ENCODE assay signal across 10 mouse cellular contexts in genomic region chr19:34270106-34270726, GRCm38 (mm10). TPM values are rescaled to one million over a fixed set of nuclear protein-coding genes. Genes with fewer than 3 reads are reported as not detected.
A peak's percentile ranks its signal among the peaks of the same experiment; 100 is the strongest.
DNase-seq lines count a peak whose midpoint lies in the region; ATAC-seq lines count a peak whose summit lies in the region.
"Had no signal": no experiment of that assay in that cellular context is flagged by ENCODE, and none has a peak within 500 bp of the region (broad histone marks: within the 10 kb centered on the region; RNA-seq: fewer than 3 reads in every experiment).

No protein-coding gene starts in this region.

- WGBS in heart, embryonic 10.5 days, result 78% methylated on average over 11 of the region's 11 CpGs
- 81% methylated on average over 11 of the region's 11 CpGs for WGBS in stomach, embryonic 16.5 days

- no peak overlapping the region for H3K4me3 ChIP-seq in heart, embryonic 10.5 days
- H3K4me3 ChIP-seq in stomach, embryonic 16.5 days (replicated peaks; ENCODE audit: low read length), result no peak overlapping the region
- H3K4me3 ChIP-seq: limb, embryonic 15.5 days had no signal

- H3K9ac ChIP-seq in stomach, embryonic 16.5 days (ENCODE audit: low read length), result no peak overlapping the region
- H3K9ac ChIP-seq: limb, embryonic 15.5 days had no signal

- H3K9me3 ChIP-seq in heart, embryonic 10.5 days, result no peaks in the 10 kb centered on the region
- no peaks in the 10 kb centered on the region for H3K9me3 ChIP-seq in stomach, embryonic 16.5 days (replicated peaks; ENCODE audit: control insufficient read depth, low read length)
- H3K9me3 ChIP-seq: limb, embryonic 15.5 days had no signal

- peaks cover 6% of the 10 kb centered on the region; the same call in 1 of the 2 replicates for H3K4me1 ChIP-seq in heart, embryonic 10.5 days
- no peaks in the 10 kb centered on the region; the same call in 1 of the 2 replicates for H3K4me1 ChIP-seq in stomach, embryonic 16.5 days (ENCODE audit: control insufficient read depth, insufficient read depth, low read length)
- H3K4me1 ChIP-seq: limb, embryonic 15.5 days had no signal

- DNase-seq in heart, postnatal 14 days, result peak; percentile 22 to 36
- no peak for DNase-seq in heart, embryonic 10.5 days (ENCODE audit: low spot score)
- peak; percentile 57 for DNase-seq in ZHBTc4 (ENCODE audit: low read depth, low spot score)
- DNase-seq in lung, postnatal 14 days, result peak; percentile 58
- no peak for DNase-seq in urinary bladder, adult 18-20 months (ENCODE audit: low spot score in 2 of 2)
- no peak for DNase-seq in thymus, adult 18-20 months
- DNase-seq in kidney, adult 18-20 months, result no peak

- intact Hi-C loops in heart, postnatal 14 days (cut with DNase I), result no loop called here

- H3K36me3 ChIP-seq in heart, embryonic 10.5 days, result no peaks in the 10 kb centered on the region
- H3K36me3 ChIP-seq in stomach, embryonic 16.5 days (ENCODE audit: control insufficient read depth, insufficient read depth, low read length), result no peaks in the 10 kb centered on the region
- H3K36me3 ChIP-seq: limb, embryonic 15.5 days had no signal

- H3K27me3 ChIP-seq in heart, embryonic 10.5 days (ENCODE audit: insufficient read depth, poor library complexity, severe bottlenecking), result no peaks in the 10 kb centered on the region
- no peaks in the 10 kb centered on the region for H3K27me3 ChIP-seq in stomach, embryonic 16.5 days (ENCODE audit: control insufficient read depth, insufficient read depth, low read length)
- H3K27me3 ChIP-seq: limb, embryonic 15.5 days had no signal

- H3K27ac ChIP-seq in heart, embryonic 10.5 days, result no peak overlapping the region
- H3K27ac ChIP-seq in stomach, embryonic 16.5 days (ENCODE audit: low read length), result no peak overlapping the region
- H3K27ac ChIP-seq: limb, embryonic 15.5 days had no signal

- peak; percentile 71; the same call in 1 of the 2 replicates for ATAC-seq in stomach, embryonic 16.5 days (ENCODE audit: insufficient read depth, low FRiP score)
- ATAC-seq: forebrain, embryonic 16.5 days had no signal

- H3K4me2 ChIP-seq in stomach, embryonic 16.5 days (ENCODE audit: low read depth, low read length), result no peak overlapping the region
- H3K4me2 ChIP-seq: limb, embryonic 15.5 days had no signal

RNA-seq across cellular contexts. Expression of gene Acta2, which starts 14.8 kb away (rescaled TPM):
- total RNA-seq in heart, postnatal 14 days (2021), result 100 to 1,000 TPM; 391 to 443 TPM
- polyA plus RNA-seq in heart, embryonic 10.5 days (2016; fragmentation: Nextera tagmentation; extraction: Ambion mirVana), result 1,821 and 2,118 TPM in 2 replicates
- polyA plus RNA-seq in stomach, embryonic 16.5 days (2015; fragmentation: Nextera tagmentation; extraction: Ambion mirVana), result 2,412 and 2,864 TPM in 2 replicates

RNA-seq across cellular contexts. Expression of gene Fas, which starts 20.2 kb away (rescaled TPM):
- 10 to 100 TPM; 14.5 to 16.7 TPM for total RNA-seq in heart, postnatal 14 days (2021)
- 1.1 and 4.8 TPM in 2 replicates for polyA plus RNA-seq in heart, embryonic 10.5 days (2016; fragmentation: Nextera tagmentation; extraction: Ambion mirVana)
- 5.1 and 5.9 TPM in 2 replicates for polyA plus RNA-seq in stomach, embryonic 16.5 days (2015; fragmentation: Nextera tagmentation; extraction: Ambion mirVana)

Comparison
In these comparisons a context has a peak if more than half of its experiments do, and no peak if none do; other contexts are left out.
1. DNase-seq: peak in heart, postnatal 14 days (2 of 2), ZHBTc4 (single experiment) and lung, postnatal 14 days (single experiment); none in heart, embryonic 10.5 days (single experiment), urinary bladder, adult 18-20 months (0 of 2), thymus, adult 18-20 months (0 of 2) and kidney, adult 18-20 months (single experiment).